Mouse (Mus musculus) intestine, embryonic 16.5 days (tissue): Measurements from ENCODE around the gene Taf3. TPM values are rescaled to one million over a fixed set of nuclear protein-coding genes. Genes with fewer than 3 reads are reported as not detected.
A peak's percentile ranks its signal among the peaks of the same experiment; 100 is the strongest.

Source experiments
- ATAC-seq: fragments of 200-750 bp; cut with Nextera tagmentation; 2 replicates; pipeline ENCODE4 v1.8.0; 2017; ENCODE audit warnings: moderate TSS enrichment, moderate library complexity
- H3K27ac ChIP-seq: fragments of 300-500 bp; sonication (generic); 2 replicates; pipeline ENCODE4 v1.5.1; 2014; ENCODE audit warnings: mild to moderate bottlenecking, low read length
- H3K27me3 ChIP-seq: fragments of 300-500 bp; sonication (generic); replicated peaks from 2 replicates; pipeline ENCODE4 v1.6.1; 2014; ENCODE audit warnings: low read length, control low read depth, mixed read lengths; ENCODE audit not compliant: control insufficient read depth, insufficient read depth
- H3K36me3 ChIP-seq: fragments of 300-500 bp; sonication (generic); 2 replicates; pipeline ENCODE4 v1.6.1; 2014; ENCODE audit warnings: low read length, control low read depth; ENCODE audit not compliant: control insufficient read depth, insufficient read depth
- H3K4me1 ChIP-seq: fragments of 300-500 bp; sonication (generic); 2 replicates; pipeline ENCODE4 v1.6.1; 2014; ENCODE audit warnings: low read length, control low read depth, mixed read lengths; ENCODE audit not compliant: control insufficient read depth, insufficient read depth
- H3K4me2 ChIP-seq: fragments of 300-500 bp; sonication (generic); 2 replicates; pipeline ENCODE4 v1.6.1; 2014; ENCODE audit warnings: low read depth, low read length, control low read depth
- H3K4me3 ChIP-seq: fragments of 300-500 bp; sonication (generic); 2 replicates; pipeline ENCODE4 v1.5.1; 2014; ENCODE audit warnings: mild to moderate bottlenecking, low read length
- H3K9ac ChIP-seq: fragments of 300-500 bp; sonication (generic); 2 replicates; pipeline ENCODE4 v1.6.1; 2014; ENCODE audit warnings: low read depth, low read length
- H3K9me3 ChIP-seq: fragments of 300-500 bp; sonication (generic); 2 replicates; pipeline ENCODE4 v1.6.1; 2016; ENCODE audit warnings: low read length, control low read depth; ENCODE audit not compliant: control insufficient read depth
- WGBS: fragments of 180-500 bp; shearing (Covaris S2); extraction: QIAGEN DNeasy Blood & Tissue Kit; methylation state at CpG from one replicate; pipeline ENCODE4 v1.1.7; 2014; 5-methylcytosine and 5-hydroxymethylcytosine counted together
- polyA plus RNA-seq: library from polyadenylated mRNA; unstranded; fragments of >200 nt; fragmentation: Nextera tagmentation; extraction: Ambion mirVana; gene quantifications from 2 replicates; pipeline ENCODE4 v1.2.1, GENCODE M21; 2015

Taf3 gene
- 8.9 TPM in 2 replicates for polyA plus RNA-seq

DNA sequence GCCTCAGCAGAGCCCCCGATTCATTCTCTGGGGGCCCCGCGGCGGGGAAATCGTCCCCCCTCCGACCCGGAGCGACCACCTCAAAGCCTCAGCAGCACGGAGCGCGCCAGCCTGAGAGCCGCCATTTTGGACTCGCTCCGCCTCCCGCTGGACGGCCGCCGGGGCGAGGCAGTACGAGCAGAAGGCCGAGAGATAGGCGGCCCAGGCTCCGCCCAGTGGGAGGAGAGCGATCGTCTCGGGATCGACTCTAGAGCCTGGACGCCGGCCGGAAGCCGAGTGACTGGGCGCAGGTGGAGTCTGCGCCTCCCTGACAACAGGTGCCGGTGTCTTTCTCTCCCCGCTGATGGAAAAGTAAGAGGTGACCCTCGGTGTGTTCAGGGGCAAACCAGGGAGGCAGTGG lies at the start of gene Taf3:
TSS of gene Taf3 (minus strand) at position 136 of the 400 bp plus-strand sequence.
- no peak within 1 kb of the TSS for H3K27ac ChIP-seq
- H3K36me3 ChIP-seq = no peaks in the 10 kb centered on the region
- peak within 1 kb of the TSS; percentile 92 for H3K4me3 ChIP-seq
- peak within 1 kb of the TSS; percentile 78 for H3K4me2 ChIP-seq
- WGBS = under 1% methylated on average over 36 of the region's 36 CpGs
- ATAC-seq = peak; percentile 95
- peaks cover 6% of the 10 kb centered on the region; the same call in 1 of the 2 replicates for H3K4me1 ChIP-seq
- no peaks in the 10 kb centered on the region for H3K9me3 ChIP-seq
- no peaks in the 10 kb centered on the region for H3K27me3 ChIP-seq
- peak within 1 kb of the TSS; percentile 90 for H3K9ac ChIP-seq

- no peak overlapping the region for H3K9ac ChIP-seq
- H3K4me3 ChIP-seq = no peak overlapping the region
- H3K36me3 ChIP-seq = peaks cover 11% of the 10 kb centered on the region; the same call in 1 of the 2 replicates
- no peaks in the 10 kb centered on the region for H3K4me1 ChIP-seq
- peak; percentile 85 for ATAC-seq
- no peaks in the 10 kb centered on the region for H3K27me3 ChIP-seq
- H3K4me2 ChIP-seq = no peak overlapping the region
- peak overlapping the region; percentile 28; the same call in 1 of the 2 replicates for H3K27ac ChIP-seq
- H3K9me3 ChIP-seq = no peaks in the 10 kb centered on the region
- WGBS = 60% methylated on average over 14 of the region's 14 CpGs
Measured at GRCm38 (mm10) chr2:10094327-10095100, 46.1 kb upstream of the Taf3 start.

- H3K36me3 ChIP-seq = peaks cover 16% of the 10 kb centered on the region
- WGBS = 84% methylated on average over 8 of the region's 8 CpGs
Measured at GRCm38 (mm10) chr2:10087256-10087850, 39.0 kb upstream of the Taf3 start.

DNA sequence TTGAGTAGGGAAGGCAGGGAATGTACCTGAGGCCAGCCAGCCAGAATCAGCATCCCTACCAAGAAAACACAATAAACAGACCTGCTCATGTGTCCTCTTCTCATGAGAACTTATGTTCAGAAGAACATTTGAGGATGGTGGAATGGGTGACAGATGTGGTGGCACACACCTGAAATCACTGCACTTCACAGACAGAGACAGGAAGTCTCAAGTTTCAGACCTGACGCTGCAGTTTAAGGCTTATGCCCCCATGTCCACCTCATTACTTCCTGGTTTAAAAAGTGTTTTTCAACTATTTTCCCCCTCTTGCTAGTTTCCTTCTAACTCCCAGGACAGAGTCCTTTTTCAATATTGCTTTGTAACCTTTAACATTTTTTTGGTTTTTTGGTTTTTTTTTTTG lies 34.3 kb upstream of the Taf3 start:
- no peak for ATAC-seq
- no peaks in the 10 kb centered on the region for H3K27me3 ChIP-seq
- no peak overlapping the region for H3K27ac ChIP-seq
- H3K36me3 ChIP-seq = peaks cover 5% of the 10 kb centered on the region; the same call in 1 of the 2 replicates
- 70% methylated on average over 1 of the region's 1 CpGs for WGBS
- H3K4me1 ChIP-seq = peaks cover 24% of the 10 kb centered on the region
- no peak overlapping the region for H3K4me2 ChIP-seq
- no peak overlapping the region for H3K9ac ChIP-seq
- H3K9me3 ChIP-seq = no peaks in the 10 kb centered on the region
- no peak overlapping the region for H3K4me3 ChIP-seq

More at GRCm38 (mm10) chr2:10087256-10087850, 39.0 kb upstream of the Taf3 start:
- no peak for ATAC-seq
- H3K9ac ChIP-seq = no peak overlapping the region
- 0 out of 2 replicates have a peak, but pooled peaks cover 4% of the 10 kb centered on the region for H3K4me1 ChIP-seq
- H3K27me3 ChIP-seq = no peaks in the 10 kb centered on the region
- no peak overlapping the region for H3K4me2 ChIP-seq
- H3K27ac ChIP-seq = no peak overlapping the region
- H3K4me3 ChIP-seq = no peak overlapping the region
- no peaks in the 10 kb centered on the region for H3K9me3 ChIP-seq

GRCm38 (mm10) chr2:10081453-10082080 lies 33.2 kb upstream of the Taf3 start:
- Histone ChIP-seq H3K9ac (peak overlapping the region; percentile 42; the same call in 1 of the 2 replicates), H3K4me3 (peak overlapping the region; percentile 96), H3K4me2 (peak overlapping the region; percentile 49), H3K9me3 (no peaks in the 10 kb centered on the region), H3K27ac (no peak overlapping the region), H3K36me3 (no peaks in the 10 kb centered on the region; the same call in 1 of the 2 replicates), H3K4me1 (peaks cover 33% of the 10 kb centered on the region), H3K27me3 (no peaks in the 10 kb centered on the region)
- ATAC-seq = no peak
- WGBS = 86% methylated on average over 5 of the region's 5 CpGs

- under 1% methylated on average over 61 of the region's 61 CpGs for WGBS
- ATAC-seq = peak; percentile 95
- Histone ChIP-seq H3K4me3 (peak within 1 kb of the TSS; percentile 96), H3K36me3 (no peaks in the 10 kb centered on the region; the same call in 1 of the 2 replicates), H3K4me2 (peak within 1 kb of the TSS; percentile 57), H3K9me3 (no peaks in the 10 kb centered on the region), H3K27ac (peak within 1 kb of the TSS; percentile 96), H3K9ac (peak within 1 kb of the TSS; percentile 100), H3K27me3 (no peaks in the 10 kb centered on the region), H3K4me1 (peaks cover 39% of the 10 kb centered on the region)
Measured at GRCm38 (mm10) chr2:10080310-10081010, 32.1 kb upstream of the Taf3 start, which contains the start of the genes Atp5c1 and Kin. Atp5c1 (minus strand) TSS chr2:10080510. Kin (plus strand) TSS chr2:10080593.

DNA sequence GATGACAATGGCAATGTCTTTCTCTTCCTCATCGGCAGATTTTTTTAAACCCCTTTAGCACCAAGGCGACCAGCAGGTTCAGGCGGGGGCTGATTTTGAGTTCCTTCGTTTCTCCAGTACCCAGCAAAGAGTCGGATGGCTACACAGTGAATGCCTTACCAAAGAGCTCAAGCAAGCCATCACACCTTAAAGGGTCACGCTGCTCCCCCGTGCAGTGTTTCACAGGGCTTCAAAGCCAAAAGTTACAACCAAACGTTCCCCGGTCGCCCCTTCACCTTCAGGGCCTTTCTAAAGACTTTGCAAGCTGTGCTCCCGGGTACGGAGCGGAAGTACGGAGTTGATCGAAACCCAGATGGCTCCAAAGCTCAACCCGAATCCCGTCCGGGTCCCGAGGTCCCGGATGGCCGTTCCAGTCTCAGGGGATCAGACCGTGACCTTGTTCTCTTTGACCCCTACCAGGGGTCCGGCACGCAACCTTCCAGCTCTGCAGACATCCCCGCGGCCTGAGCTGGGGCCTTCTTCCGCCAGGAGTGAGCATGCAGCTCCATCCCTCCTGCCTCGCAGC lies 31.4 kb upstream of the Taf3 start:
- Histone ChIP-seq H3K27ac (peak overlapping the region; percentile 96), H3K9ac (peak overlapping the region; percentile 100), H3K4me2 (peak overlapping the region; percentile 57), H3K36me3 (no peaks in the 10 kb centered on the region; the same call in 1 of the 2 replicates), H3K9me3 (no peaks in the 10 kb centered on the region), H3K27me3 (no peaks in the 10 kb centered on the region), H3K4me3 (peak overlapping the region; percentile 96), H3K4me1 (peaks cover 44% of the 10 kb centered on the region)
- no peak for ATAC-seq
- 0% methylated on average over 28 of the region's 28 CpGs for whole genome bisulfite sequencing

- Histone ChIP-seq H3K4me3 (no peak overlapping the region), H3K9me3 (no peaks in the 10 kb centered on the region), H3K27me3 (no peaks in the 10 kb centered on the region), H3K36me3 (no peaks in the 10 kb centered on the region), H3K9ac (no peak overlapping the region), H3K4me1 (peaks cover 50% of the 10 kb centered on the region), H3K4me2 (no peak overlapping the region; the same call in 1 of the 2 replicates), H3K27ac (no peak overlapping the region)
- WGBS = 64% methylated on average over 8 of the region's 8 CpGs
- ATAC-seq = no peak
Measured at GRCm38 (mm10) chr2:10076675-10077074, 28.3 kb upstream of the Taf3 start.
